Mouse (Mus musculus) ES-Bruce4 (cell line): ENCODE results near the gene Ptov1.

Experiments used
- CTCF ChIP-seq: IDR thresholded peaks from one replicate; pipeline ENCODE4 v1.8.1; 2011; ENCODE audit warnings: low read depth, low read length
- EP300 ChIP-seq: IDR thresholded peaks from 2 replicates; pipeline ENCODE4 v1.6.1; 2011; ENCODE audit warnings: low read depth, low read length; ENCODE audit not compliant: insufficient read depth
- POLR2A ChIP-seq: IDR thresholded peaks from one replicate; pipeline ENCODE4 v1.8.1; 2011; ENCODE audit warnings: low read length; ENCODE audit not compliant: insufficient read depth

GRCm38 (mm10) chr7:44890180-44890579 is 20.6 kb upstream of the Ptov1 start:
- TF ChIP-seq EP300 (no peak), POLR2A (no peak), CTCF (no peak)
